Mouse (Mus musculus): Measurements from ENCODE around the gene Alox12b. TPM values are rescaled to one million over a fixed set of nuclear protein-coding genes. Genes with fewer than 3 reads are reported as not detected.

The Alox12b gene
- polyA plus RNA-seq, 1 experiment from 2014 or later: not detected

- H3K27ac ChIP-seq: no peak overlapping the region
- peaks cover 32% of the 10 kb centered on the region for H3K4me1 ChIP-seq
- H3K4me3 ChIP-seq: peak overlapping the region; percentile 85
- ATAC-seq (ENCODE audit: insufficient number of reproducible peaks, insufficient read depth, low FRiP score, low TSS enrichment, low read depth): 0 out of 2 replicates have a peak, but pooled peaks have one; percentile 28
- H3K36me3 ChIP-seq: no peaks in the 10 kb centered on the region
- H3K9me3 ChIP-seq: no peaks in the 10 kb centered on the region
- WGBS: under 1% methylated on average over 3 of the region's 3 CpGs
- H3K4me2 ChIP-seq: peak overlapping the region; percentile 97
- H3K27me3 ChIP-seq: peaks cover 20% of the 10 kb centered on the region
- H3K9ac ChIP-seq: no peak overlapping the region
Observed at GRCm38 (mm10) chr11:69124498-69124847, 32.3 kb upstream of the Alox12b start.

- ATAC-seq (ENCODE audit: insufficient number of reproducible peaks, insufficient read depth, low FRiP score, low TSS enrichment, low read depth): no peak; the same call in 1 of the 2 replicates
- under 1% methylated on average over 24 of the region's 24 CpGs for WGBS
- peak overlapping the region; percentile 72 for H3K9ac ChIP-seq
Observed at GRCm38 (mm10) chr11:69125041-69125851, 31.5 kb upstream of the Alox12b start.

GRCm38 (mm10) chr11:69125852-69125918 is 31.1 kb upstream of the Alox12b start, which contains the start of gene Aloxe3:
Aloxe3 (plus strand) TSS chr11:69125896.
- Histone ChIP-seq H3K27ac (peak within 1 kb of the TSS; percentile 81), H3K4me1 (peaks cover 20% of the 10 kb centered on the region), H3K36me3 (no peaks in the 10 kb centered on the region), H3K9me3 (no peaks in the 10 kb centered on the region), H3K9ac (peak within 1 kb of the TSS; percentile 72), H3K4me3 (peak within 1 kb of the TSS; percentile 63), H3K4me2 (peak within 1 kb of the TSS; percentile 85), H3K27me3 (peaks cover 11% of the 10 kb centered on the region)
- WGBS: 4% methylated on average over 3 of the region's 3 CpGs
- ATAC-seq (ENCODE audit: insufficient number of reproducible peaks, insufficient read depth, low FRiP score, low TSS enrichment, low read depth): no peak

More at GRCm38 (mm10) chr11:69125041-69125851, 31.5 kb upstream of the Alox12b start:
- Histone ChIP-seq H3K4me3 (peak overlapping the region; percentile 63), H3K27ac (peak overlapping the region; percentile 81), H3K36me3 (no peaks in the 10 kb centered on the region), H3K4me1 (peaks cover 24% of the 10 kb centered on the region), H3K27me3 (peaks cover 15% of the 10 kb centered on the region), H3K4me2 (peak overlapping the region; percentile 85), H3K9me3 (no peaks in the 10 kb centered on the region)

- H3K27ac ChIP-seq: no peak overlapping the region
- H3K27me3 ChIP-seq: peaks cover 9% of the 10 kb centered on the region
- H3K4me3 ChIP-seq: peak overlapping the region; percentile 63
- H3K4me2 ChIP-seq: peak overlapping the region; percentile 85
- H3K4me1 ChIP-seq: peaks cover 15% of the 10 kb centered on the region
- H3K36me3 ChIP-seq: no peaks in the 10 kb centered on the region
- ATAC-seq (ENCODE audit: insufficient number of reproducible peaks, insufficient read depth, low FRiP score, low TSS enrichment, low read depth): no peak
- no peaks in the 10 kb centered on the region for H3K9me3 ChIP-seq
- H3K9ac ChIP-seq: peak overlapping the region; percentile 72
- 8% methylated on average over 20 of the region's 20 CpGs for WGBS
Observed at GRCm38 (mm10) chr11:69125919-69126705, 30.7 kb upstream of the Alox12b start.

GRCm38 (mm10) chr11:69126706-69127095 is 30.1 kb upstream of the Alox12b start:
- ATAC-seq (ENCODE audit: insufficient number of reproducible peaks, insufficient read depth, low FRiP score, low TSS enrichment, low read depth): no peak
- Histone ChIP-seq H3K4me2 (peak overlapping the region; percentile 85), H3K9ac (peak overlapping the region; percentile 72; the same call in 1 of the 2 replicates), H3K4me3 (peak overlapping the region; percentile 63; the same call in 1 of the 2 replicates), H3K27ac (no peak overlapping the region), H3K4me1 (peaks cover 15% of the 10 kb centered on the region), H3K9me3 (no peaks in the 10 kb centered on the region), H3K36me3 (no peaks in the 10 kb centered on the region), H3K27me3 (peaks cover 4% of the 10 kb centered on the region; the same call in 1 of the 2 replicates)
- WGBS: 50% methylated on average over 2 of the region's 2 CpGs

GRCm38 (mm10) chr11:69128426-69129122 is 28.2 kb upstream of the Alox12b start:
- peaks cover 14% of the 10 kb centered on the region for H3K4me1 ChIP-seq
- H3K4me3 ChIP-seq: no peak overlapping the region
- 74% methylated on average over 8 of the region's 8 CpGs for WGBS
- H3K27ac ChIP-seq: no peak overlapping the region
- no peaks in the 10 kb centered on the region for H3K36me3 ChIP-seq
- peaks cover 8% of the 10 kb centered on the region; the same call in 1 of the 2 replicates for H3K27me3 ChIP-seq
- ATAC-seq (ENCODE audit: insufficient number of reproducible peaks, insufficient read depth, low FRiP score, low TSS enrichment, low read depth): no peak
- H3K4me2 ChIP-seq: no peak overlapping the region
- H3K9me3 ChIP-seq: no peaks in the 10 kb centered on the region
- H3K9ac ChIP-seq: no peak overlapping the region

- H3K27ac ChIP-seq: no peak overlapping the region
- 16% methylated on average over 5 of the region's 5 CpGs for WGBS
Observed at GRCm38 (mm10) chr11:69133566-69133922, 23.2 kb upstream of the Alox12b start.

GRCm38 (mm10) chr11:69133923-69134621 is 22.7 kb upstream of the Alox12b start:
- Histone ChIP-seq H3K27ac (0 out of 2 replicates have a peak overlapping the region, but pooled peaks have one; percentile 49), H3K27me3 (peaks cover 4% of the 10 kb centered on the region; the same call in 1 of the 2 replicates), H3K4me1 (peaks cover 14% of the 10 kb centered on the region), H3K36me3 (no peaks in the 10 kb centered on the region), H3K9ac (peak overlapping the region; percentile 69), H3K4me3 (peak overlapping the region; percentile 54), H3K9me3 (no peaks in the 10 kb centered on the region), H3K4me2 (peak overlapping the region; percentile 78)
- ATAC-seq (ENCODE audit: insufficient number of reproducible peaks, insufficient read depth, low FRiP score, low TSS enrichment, low read depth): peak; percentile 66
- 1% methylated on average over 34 of the region's 34 CpGs for WGBS

More at GRCm38 (mm10) chr11:69133566-69133922, 23.2 kb upstream of the Alox12b start:
- peaks cover 4% of the 10 kb centered on the region; the same call in 1 of the 2 replicates for H3K27me3 ChIP-seq
- peak overlapping the region; percentile 54 for H3K4me3 ChIP-seq
- no peak for ATAC-seq (ENCODE audit: insufficient number of reproducible peaks, insufficient read depth, low FRiP score, low TSS enrichment, low read depth)
- peaks cover 14% of the 10 kb centered on the region for H3K4me1 ChIP-seq
- no peaks in the 10 kb centered on the region for H3K9me3 ChIP-seq
- peak overlapping the region; percentile 78 for H3K4me2 ChIP-seq
- H3K9ac ChIP-seq: peak overlapping the region; percentile 69; the same call in 1 of the 2 replicates
- no peaks in the 10 kb centered on the region for H3K36me3 ChIP-seq

GRCm38 (mm10) chr11:69134622-69134968 is 22.2 kb upstream of the Alox12b start:
- 18% methylated on average over 8 of the region's 8 CpGs for WGBS
- Histone ChIP-seq H3K27me3 (peaks cover 4% of the 10 kb centered on the region; the same call in 1 of the 2 replicates), H3K9me3 (no peaks in the 10 kb centered on the region), H3K4me3 (peak overlapping the region; percentile 54), H3K27ac (0 out of 2 replicates have a peak overlapping the region, but pooled peaks have one; percentile 49), H3K36me3 (no peaks in the 10 kb centered on the region), H3K4me1 (peaks cover 14% of the 10 kb centered on the region), H3K4me2 (peak overlapping the region; percentile 78), H3K9ac (peak overlapping the region; percentile 69)
- 0 out of 2 replicates have a peak, but pooled peaks have one; percentile 7 for ATAC-seq (ENCODE audit: insufficient number of reproducible peaks, insufficient read depth, low FRiP score, low TSS enrichment, low read depth)

- H3K27ac ChIP-seq: no peak overlapping the region
- no peaks in the 10 kb centered on the region for H3K36me3 ChIP-seq
- peaks cover 14% of the 10 kb centered on the region for H3K4me1 ChIP-seq
- 83% methylated on average over 6 of the region's 6 CpGs for WGBS
- peaks cover 4% of the 10 kb centered on the region; the same call in 1 of the 2 replicates for H3K27me3 ChIP-seq
- ATAC-seq (ENCODE audit: insufficient number of reproducible peaks, insufficient read depth, low FRiP score, low TSS enrichment, low read depth): no peak
- no peak overlapping the region for H3K4me3 ChIP-seq
- H3K9ac ChIP-seq: no peak overlapping the region
- H3K4me2 ChIP-seq: no peak overlapping the region
- H3K9me3 ChIP-seq: no peaks in the 10 kb centered on the region
Observed at GRCm38 (mm10) chr11:69135361-69135760, 21.4 kb upstream of the Alox12b start.

- Histone ChIP-seq H3K9me3 (no peaks in the 10 kb centered on the region), H3K4me2 (no peak overlapping the region), H3K4me1 (peaks cover 14% of the 10 kb centered on the region), H3K27me3 (0 out of 2 replicates have a peak, but pooled peaks cover 3% of the 10 kb centered on the region), H3K4me3 (no peak overlapping the region), H3K9ac (no peak overlapping the region), H3K36me3 (no peaks in the 10 kb centered on the region), H3K27ac (no peak overlapping the region)
- 61% methylated on average over 7 of the region's 7 CpGs for WGBS
- no peak for ATAC-seq (ENCODE audit: insufficient number of reproducible peaks, insufficient read depth, low FRiP score, low TSS enrichment, low read depth)
Observed at GRCm38 (mm10) chr11:69147546-69147945, 9.2 kb upstream of the Alox12b start.
